Mouse (Mus musculus): Measurements from ENCODE around the gene Sohlh1.

Sohlh1 gene

DNA sequence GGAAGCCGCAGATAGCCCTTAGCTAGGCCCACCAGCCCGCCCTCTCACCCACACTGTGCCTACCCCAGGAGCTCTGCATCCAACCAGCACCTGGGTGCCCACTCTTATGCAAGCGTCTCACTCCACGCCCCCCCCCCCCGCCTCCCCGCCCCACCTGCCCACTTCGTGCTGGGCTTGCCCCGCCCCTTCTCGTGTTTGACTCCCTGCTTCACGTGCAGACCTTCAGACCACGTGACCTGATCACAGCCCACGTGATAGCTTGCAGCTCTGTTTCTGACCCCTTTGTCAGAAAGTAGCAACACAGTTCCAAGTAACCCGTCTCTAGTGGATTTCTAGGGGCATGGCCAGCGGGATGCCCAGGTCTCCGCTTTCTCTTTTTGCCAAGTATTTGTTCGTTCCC, at the start of gene Sohlh1:
TSS of gene Sohlh1 (minus strand) at position 23 of the 400 bp plus-strand sequence.
- no peak for DNase-seq

DNA sequence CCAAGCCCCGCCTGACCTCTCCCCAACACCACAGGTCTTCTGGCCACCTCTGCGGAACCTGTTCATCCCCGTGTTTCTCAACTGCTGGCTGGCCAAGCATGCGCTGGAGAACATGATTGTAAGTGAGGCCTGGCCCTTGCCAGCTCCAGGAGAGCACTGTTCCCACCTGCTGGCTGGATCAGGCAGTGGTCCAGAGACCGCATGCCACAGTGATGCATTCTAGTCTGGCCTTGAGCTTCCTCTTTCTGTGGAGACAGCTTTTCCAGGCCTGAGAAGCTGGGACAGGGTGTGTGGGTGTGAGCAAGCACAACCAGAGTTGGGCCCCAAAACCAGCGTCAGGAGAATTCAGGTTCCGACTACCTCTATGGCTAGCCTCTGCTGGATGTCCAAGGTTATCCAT, 45.4 kb upstream of the Sohlh1 start:
- peak; percentile 77 for DNase-seq

DNA sequence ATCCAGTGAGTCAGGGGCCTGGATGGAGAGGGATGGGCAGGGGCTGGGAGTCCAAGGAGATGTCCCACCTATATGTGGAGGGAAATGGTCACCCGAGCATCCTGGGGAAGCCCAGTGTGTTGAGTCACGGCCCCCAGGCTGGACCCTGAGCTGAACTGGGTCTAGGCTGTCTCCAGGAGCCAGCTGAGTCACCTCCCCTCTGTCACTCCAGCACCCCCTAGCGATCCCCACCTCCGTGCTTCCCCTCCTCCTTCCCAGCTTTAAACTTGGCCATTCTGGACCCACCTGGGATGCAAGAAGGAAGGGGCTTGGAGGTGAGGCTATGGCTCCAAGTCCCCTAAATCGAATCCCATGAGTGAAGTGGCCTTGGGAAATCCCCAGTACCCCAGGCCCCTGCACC, 41.1 kb upstream of the Sohlh1 start:
- DNase-seq, result no peak

DNA sequence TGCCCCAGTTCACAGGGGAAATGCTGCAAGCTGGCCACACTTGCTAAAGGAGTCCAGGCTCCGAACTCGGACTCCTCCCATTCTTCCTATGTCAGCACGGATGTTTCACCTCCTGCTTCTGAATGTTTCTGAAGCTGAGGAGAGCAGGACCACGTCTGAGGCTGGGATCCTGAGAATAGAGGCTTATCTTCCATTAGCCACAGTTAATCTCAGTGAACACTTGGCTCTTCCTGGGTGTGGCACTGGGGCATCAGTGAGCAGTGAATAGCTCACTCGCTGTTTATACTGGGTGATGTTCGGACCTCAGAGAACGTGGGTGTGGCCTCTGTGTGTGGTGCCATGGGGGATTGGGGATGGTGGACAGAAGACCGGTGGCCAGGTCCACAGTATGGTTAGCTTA, 40.2 kb upstream of the Sohlh1 start:
- no peak for DNase-seq

DNA sequence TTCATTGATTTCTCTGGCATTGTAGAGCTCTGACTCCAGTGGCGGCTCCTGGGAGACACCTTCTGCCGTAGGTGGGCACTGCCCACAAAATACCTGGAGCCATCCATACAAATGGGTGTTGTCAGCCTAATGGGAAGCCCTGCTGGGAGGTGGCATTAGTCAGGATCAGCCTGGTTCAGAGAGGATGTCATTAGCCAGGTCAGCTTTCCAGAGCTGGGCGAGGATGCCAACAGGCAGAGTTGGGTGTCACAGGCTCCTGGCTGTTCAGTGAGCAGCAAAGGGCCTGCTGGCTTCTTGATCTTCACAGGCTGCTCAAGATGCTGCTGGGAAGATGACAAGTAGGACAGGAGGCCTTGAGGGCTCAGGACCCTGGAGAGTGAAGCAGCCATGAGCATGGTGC, 37.7 kb upstream of the Sohlh1 start:
- DNase-seq, result no peak

DNA sequence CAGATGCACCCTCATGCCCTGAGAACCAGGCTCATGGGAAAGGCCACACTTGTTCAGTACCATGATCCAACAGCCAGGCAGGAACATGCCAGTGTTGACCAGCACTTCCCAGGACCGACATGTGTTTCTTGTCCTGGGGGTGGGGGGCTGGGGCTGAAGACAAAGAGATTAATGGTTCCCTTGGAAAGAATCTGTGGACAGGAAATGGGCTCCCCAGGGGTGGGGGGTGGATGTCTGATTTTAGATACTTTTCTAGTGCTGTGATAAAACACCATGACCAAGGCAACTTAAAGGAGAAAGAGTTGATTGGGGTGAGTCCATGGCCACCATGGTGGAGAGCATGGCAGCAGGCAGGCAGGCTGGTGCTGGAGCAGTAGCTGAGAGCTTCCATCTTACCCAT, 35.2 kb upstream of the Sohlh1 start:
- no peak for DNase-seq

DNA sequence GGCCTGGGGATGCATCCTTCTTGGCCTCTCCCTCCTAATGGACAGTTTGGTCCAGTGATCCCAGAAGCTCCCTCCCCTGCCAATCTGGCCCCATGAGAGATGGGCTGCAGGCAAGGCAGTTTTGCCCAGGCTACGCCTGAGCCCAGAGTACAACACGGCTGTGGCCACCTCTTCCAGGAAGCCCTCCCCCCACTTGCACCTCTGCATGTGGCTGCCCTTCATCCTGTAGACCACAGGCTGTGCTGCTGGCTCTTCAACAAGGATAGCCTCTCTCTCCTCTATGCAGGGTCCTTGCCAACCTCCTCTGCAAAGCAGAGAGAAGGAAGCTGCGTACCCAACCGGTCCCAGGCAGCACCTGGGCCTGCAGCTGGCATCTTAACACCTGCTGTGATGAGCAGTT, 32.0 kb upstream of the Sohlh1 start:
- no peak for DNase-seq

DNA sequence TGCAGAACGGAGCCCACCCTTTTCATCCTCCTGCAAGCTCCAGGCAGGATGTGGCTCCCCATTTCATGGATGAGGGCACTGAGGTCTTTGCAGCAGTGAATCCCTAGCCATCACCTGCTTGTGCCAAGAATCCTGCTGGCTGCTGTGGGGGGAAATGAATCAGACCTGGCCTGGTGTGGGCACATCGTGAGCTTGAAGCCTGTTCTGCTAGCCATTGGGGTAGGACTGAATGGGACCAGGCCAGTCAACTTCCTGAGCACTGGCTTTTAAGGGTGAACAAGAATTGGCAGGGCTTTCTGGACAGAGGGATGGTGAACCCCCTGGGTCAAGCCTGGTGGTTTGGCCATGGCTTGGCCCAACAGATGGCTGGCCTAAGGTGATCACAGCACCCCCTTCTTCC, 31.5 kb upstream of the Sohlh1 start:
- peak; percentile 86 for DNase-seq

DNA sequence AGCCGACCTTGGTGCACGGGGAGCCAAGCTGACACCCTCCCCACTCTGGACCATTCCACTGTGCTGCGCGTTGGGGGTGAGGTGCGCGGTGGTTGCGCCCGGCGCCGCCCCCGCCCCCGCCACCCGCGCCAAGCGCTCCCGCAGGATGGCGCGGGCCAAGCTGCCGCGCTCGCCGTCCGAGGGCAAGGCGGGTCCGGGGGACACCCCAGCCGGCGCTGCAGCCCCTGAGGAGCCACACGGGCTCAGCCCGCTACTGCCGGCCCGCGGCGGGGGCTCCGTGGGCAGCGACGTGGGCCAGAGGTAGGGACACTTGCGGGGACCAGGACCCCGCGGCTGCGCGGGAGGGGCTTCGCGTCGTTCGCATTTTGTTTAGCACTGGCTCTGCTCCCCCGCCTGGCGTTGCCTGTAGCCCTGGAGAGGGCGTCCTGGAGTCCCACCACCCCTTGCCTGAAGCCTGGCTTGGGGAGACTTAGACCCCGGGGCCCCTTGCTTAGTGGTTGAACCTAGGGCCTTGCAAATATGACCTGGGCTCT, 30.8 kb upstream of the Sohlh1 start:
- DNase-seq, result peak; percentile 86

DNA sequence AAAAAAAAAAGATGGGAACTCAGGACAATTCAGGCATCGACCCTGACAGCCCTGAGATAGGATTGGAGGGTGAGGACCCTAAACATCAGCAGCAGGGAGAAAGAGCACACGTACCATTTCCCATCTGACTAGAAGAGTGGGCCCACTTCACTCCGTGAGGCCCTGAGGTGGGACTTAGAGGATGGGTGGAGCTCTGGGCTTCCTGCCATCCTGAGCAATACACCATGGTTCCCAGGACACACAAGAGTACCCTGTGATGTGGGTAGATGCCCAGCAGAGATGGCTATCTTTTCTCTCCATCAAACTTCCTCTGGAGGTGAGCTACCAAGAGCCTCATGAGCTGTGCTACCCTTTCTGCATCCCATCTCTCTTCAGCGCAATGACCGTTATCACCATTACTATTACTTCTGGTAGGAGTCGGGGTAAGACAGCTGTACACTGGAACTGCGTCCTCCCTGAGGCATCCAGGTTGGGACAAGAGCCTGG, 30.2 kb upstream of the Sohlh1 start:
- no peak for DNase-seq

DNA sequence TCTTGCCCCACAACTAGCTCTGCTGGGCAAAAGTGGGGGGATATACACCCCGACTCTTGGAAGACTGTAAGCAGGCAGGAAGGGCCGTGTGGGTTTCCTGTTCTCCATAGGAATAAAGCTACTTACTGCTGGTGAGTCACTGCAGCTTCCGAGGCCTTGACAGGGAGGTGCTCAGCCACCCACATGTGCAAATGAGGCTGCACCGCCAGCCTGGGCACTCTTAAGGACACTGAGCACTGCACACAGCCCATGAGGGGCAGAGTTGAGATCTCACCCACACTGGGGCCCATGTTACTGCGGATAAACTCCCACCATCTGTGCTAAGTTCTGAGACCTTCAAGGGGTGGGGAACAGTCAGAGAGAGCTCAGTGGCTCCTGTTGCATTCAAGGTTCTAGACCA, 19.6 kb upstream of the Sohlh1 start:
- no peak for DNase-seq

DNA sequence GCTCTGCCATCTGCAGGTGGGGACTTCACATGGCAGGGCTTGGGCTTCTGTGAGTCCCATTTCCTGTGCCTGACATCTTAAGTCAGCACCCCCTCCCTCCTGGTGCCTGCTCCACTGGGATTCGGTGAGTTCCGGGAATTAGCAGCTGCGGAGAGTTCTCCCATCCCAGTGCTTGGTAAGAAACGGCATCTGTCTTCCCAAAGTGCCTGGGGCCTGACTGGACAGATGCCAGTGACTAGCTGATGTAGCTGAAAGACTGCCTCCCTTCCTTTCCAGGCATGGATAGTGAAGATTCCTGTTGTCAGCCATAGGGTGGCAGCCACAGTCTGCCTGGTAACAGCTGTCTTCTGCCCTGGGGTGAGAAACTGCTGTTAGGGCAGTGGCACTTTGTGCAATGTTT, 18.4 kb upstream of the Sohlh1 start:
- DNase-seq, result peak; percentile 59

DNA sequence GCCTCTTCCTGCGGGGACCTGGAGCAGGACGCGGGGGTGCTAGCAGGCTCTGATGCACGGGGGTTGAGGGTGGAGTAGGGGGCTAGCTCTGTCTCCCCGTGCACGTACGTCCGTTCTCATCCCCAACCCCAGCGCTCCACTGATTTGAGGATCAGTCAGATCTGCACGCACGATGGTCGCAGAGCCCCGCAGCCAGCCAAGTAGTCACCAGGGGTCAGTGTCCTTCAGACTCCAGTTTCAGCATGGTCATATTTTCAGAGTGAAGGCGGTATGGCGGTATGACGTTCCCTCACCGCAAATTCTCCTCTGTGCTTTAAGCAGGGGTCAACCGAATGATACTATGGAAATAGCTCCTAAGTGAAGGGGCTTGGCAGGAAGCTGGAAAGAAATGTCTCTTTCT, 17.2 kb upstream of the Sohlh1 start:
- no peak for DNase-seq

DNA sequence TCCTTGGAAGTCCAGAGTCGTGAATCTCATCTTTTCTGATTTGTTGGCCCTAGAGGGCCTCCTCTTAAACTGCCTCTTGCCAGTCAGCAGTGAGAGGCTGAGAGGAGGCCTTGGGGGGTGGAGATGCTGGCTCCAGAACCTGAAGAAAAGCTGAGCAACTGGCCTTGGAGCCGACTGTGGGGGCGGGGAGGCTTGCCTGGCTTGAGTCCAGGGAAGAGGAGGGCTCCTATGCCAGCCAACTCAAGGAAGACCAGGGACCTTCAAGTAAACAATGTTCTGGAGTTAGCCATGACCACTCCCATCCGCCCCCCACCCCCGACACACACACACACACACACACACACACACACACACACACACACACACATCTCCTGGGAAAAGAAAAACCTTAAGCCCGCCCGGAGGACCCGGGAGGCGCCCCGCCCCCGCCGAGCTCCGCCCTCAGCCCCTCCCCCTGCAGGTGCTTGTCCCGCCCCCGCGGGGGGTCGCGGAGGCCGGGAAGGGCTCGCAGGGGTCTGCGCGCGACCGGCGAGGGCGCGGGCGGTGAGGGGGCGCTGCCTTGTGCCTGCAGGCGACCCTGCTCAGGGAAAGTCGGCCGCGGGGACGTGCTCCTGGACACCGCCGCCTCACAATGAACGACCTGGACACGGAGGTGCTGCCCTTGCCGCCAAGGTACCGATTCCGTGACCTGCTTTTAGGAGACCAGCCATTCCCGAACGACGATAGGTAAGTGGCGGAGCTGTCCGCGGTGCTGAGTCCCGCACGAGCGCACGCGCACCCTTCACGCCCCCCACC, 16.5 kb upstream of the Sohlh1 start, which contains the start of gene Kcnt1:
TSS of gene Kcnt1 (plus strand) at position 398 of the 795 bp plus-strand sequence.
- peak; percentile 77 for DNase-seq

DNA sequence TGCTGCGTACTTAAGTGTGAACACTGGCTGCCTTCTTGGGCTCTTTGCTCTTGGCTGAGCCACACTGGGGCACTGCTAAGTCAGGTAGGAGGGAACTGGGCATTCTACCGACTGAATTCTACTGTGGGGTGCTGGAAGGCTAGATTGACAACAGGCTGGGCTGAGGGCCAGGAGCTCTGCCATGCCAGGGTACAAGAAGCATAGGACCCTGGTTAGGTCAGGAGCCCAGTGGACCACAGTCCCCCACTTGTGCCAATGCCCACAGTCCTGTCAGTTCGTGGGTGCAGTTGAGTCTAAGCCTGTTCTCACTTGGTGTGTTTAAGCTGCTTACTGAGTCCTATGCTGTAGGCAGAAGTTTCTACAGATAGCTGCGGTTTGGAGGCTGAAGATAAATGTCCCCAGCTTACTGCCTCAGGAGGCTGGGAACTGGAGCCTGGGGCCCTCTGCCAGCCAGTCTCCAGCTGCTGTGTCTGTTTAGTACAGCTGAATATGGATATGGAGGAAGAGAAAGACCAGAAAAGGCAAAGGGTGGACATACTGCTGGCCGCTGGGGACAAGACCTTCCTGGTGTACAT, 15.7 kb upstream of the Sohlh1 start:
- no peak for DNase-seq

DNA sequence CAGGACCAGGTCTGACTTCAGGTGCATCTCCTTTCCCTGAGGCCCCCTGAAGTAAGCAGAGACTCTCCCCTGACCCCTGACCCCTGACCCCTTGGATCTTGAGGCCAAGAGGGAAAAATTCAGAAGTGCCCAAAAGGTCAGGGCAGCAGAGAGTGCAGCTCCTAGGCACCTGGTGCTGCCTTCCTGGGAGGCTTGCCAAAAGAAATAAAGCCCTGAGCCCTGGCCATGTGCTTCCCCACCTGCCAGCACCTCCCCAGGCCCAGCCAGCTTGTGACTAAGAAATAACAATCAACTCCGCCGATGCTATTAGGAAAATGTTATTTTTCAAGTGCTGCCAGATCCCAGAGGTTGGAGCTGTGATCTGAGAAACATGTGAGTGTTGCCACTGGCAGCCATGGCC, 15.0 kb upstream of the Sohlh1 start:
- peak; percentile 51 for DNase-seq

DNA sequence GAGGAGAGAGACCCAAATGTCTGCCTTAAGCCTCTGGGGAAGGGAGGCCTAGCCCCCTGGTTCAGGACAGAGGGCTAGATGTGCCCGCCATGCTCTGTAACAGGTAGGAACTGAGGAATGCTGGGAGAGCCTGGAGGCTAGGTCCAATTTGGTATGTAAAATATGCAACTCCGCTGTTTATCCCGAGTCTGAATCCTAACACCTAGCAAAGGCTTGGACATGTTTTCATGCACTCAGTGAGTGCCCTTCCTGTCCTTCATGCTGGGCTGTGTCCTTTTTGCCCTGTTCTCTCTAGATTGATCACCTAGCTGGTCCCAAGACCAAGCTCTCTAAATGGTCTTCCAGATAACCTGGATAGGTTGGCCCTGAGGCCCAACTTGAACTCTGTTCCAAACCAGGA, 12.8 kb upstream of the Sohlh1 start:
- no peak for DNase-seq

DNA sequence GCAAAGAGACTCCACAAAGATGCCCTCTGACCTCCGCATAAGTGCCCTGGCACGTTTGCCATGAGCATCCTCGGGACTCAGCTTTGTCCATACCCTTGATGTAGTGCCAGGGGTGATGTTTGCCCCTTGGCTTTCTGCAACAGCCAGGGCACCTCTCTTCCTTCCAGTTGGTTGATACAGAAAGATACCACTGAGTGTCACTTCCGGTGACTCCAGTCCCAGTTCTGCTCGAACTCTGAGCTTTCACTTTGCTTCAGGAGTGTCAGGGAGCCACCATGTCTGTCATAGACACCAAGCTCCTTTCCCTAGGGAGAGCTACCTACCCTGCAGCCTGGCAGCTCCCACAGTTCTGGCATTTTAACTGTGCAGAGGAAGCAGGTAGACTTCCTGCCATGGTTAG, 7.0 kb upstream of the Sohlh1 start:
- no peak for DNase-seq

DNA sequence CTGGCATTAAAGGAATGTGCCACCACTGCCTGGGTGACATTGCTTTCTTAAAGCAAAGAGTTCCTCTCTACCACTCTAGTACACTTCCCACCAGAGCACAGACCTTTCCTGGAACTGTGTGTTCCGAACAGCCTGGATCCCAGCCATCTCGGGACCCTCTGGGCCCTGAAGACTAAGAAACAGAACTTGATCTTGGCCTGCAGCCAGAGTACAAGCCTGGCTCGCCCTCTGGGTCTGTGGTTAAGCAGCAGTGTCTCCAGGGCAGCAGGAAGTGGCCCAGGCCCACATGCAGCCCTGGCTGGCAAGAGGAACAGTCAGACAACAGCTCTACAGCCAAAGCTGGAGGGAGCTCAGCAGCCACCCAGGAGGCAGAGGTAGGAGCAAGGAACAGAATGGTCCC, 5.6 kb upstream of the Sohlh1 start:
- no peak for DNase-seq

DNA sequence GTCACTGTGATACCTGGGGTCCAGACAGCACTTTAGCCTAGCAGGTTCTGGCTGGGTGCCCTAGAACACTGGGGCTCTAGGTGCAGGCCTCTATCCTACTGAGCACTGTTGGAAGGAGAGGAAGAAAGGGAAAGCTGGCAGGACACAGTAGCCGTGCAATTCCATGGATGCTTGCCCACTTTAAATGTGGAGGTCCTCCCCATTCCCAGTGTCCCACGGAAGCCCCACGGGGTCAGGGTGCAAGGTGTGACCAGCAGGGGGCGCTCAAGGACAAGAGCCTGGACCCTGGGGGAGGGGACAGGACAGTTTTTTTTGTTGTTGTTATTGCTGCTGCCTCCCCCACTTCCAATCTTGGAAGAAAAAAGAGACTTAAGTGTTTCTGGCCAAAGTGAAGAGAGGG, 3.3 kb upstream of the Sohlh1 start:
- DNase-seq, result peak; percentile 75

DNA sequence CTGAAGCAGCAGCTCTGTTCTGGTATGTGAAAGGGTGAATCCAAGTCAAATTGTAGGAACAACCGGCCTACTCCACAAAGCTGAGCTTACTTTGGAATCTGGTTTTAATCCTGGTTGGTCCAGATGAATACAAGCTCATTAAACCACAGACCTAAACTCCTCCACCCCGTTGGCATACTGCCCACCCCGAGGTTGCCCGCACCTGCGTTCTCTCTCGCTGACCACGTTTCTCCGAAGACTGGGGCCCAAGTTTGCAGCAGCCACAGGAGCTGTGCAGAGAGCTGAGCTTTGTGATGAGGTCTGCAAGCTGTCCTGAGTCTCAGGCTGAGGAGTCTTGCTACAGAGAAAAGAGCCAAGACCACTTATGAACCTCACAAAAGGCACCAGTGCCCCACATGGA, 532 bp downstream of the Sohlh1 start:
- no peak for DNase-seq

DNA sequence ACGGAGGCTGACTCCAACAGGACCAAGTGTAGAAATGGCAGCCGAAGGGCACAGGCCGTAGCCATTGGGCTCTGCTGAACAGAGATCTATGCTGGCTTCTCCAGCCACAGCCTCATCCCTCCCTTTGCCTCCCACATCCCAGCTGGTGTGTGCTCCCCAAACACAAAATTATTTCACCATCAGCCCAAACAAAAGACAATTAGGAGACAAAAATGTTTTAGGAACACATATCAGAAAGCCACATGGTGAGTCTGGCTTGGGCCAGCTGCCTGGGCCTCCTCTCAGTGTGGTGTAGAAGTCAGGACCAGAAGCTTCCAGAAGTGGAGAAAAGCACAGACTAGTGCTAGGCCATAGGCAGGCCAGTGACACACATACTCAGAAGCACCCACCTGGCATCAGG, 3.0 kb downstream of the Sohlh1 start:
- no peak for DNase-seq

DNA sequence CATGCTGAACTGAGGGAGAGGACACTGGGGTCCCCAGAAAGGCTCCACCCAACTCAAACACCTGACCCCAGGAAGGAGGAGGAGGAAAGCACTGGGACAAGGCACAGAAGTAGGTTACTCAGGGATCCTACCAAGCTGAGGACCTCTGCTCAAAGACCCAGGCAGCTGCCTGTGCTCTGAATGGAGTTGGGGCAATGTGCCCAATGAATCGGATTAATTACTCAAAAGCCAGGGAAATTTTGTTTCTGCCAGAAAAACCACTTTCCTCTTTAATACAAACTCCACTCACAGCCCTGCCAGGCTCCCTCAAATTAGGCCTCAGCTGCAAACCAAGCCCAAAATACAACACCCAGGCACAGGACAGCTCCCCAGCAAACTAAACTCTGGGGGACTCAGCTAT, 4.3 kb downstream of the Sohlh1 start:
- no peak for DNase-seq

DNA sequence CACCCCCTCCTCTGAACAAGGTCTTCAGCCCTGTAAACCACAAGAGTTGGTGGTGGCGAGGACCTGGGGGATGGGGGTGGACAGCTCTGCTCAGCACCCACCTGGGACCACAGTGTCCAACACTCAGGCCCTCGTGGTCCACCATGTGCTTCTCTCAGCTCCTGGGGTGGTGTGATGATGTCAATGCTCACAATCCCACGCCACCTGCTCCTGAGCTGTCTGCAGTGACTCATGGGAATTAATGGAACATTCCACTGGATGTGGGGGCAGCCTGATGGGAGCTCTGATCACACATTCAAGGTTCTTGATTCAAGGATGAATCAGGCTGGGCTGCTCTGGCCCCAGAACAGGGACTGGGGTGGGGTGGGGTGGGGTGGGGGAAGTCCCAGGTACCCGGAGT, 4.9 kb downstream of the Sohlh1 start:
- DNase-seq, result no peak

DNA sequence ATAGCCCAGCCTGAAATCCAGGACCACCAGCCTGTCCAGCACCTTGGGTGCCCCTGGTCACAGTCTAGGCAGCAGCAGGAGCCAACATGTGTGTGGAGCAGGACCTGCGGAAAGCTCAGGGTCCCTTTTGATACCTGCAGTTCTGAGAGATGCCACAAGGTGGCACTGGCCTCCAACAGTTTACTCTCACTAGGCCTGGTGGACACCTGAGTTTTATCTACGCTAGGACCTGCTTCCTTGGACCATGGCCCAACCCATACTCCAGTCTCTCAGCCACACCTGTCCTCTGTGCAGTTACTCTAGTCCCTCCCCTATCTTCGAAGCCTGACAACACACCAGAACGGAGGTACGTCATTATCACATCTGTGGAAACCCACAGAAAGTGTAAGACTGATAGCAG, 10.8 kb downstream of the Sohlh1 start:
- DNase-seq, result peak; percentile 87
